Mouse (Mus musculus): ENCODE measurements at regions not wholly inside any gene's neighbourhood (a gene's known extent, or its start where the extent isn't known, plus 50 kb on each side); places are given as distances from the start of the nearest gene placed in this dataset.
A peak's percentile ranks its signal among the peaks of the same experiment; 100 is the strongest.

DNA sequence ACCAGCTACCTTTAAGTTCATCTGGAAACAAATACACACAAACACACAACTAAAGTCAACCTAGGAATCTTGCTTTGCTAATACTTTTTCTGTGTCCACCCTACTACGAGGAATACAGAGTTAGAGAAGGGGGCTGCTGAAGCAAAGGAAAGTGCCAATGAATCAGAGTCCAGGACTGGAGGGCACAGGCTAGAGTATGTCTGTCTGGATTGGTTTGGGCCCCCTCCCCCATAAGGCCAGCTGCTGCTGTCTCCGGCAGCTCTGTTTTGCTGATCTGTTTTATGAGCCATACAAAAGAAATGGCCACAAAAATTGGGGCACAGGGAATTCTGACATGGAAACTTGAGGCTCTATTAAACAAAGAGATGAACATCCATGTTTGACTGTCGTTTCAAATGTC is 74.8 kb upstream of the Slc25a13 start:
- no peaks in the 10 kb centered on the region for H3K27me3 ChIP-seq (ENCODE audit: control insufficient read depth, insufficient read depth, low read length, poor library complexity, severe bottlenecking)
- no peak overlapping the region for H3K9ac ChIP-seq (ENCODE audit: low read depth, poor library complexity, severe bottlenecking)
- no peak overlapping the region for H3K4me3 ChIP-seq (ENCODE audit: low read depth, low read length)
- no peak overlapping the region for H3K27ac ChIP-seq (ENCODE audit: insufficient read depth, low read length)
- no peaks in the 10 kb centered on the region for H3K4me1 ChIP-seq (ENCODE audit: control insufficient read depth, insufficient read depth, low read length)
- no peaks in the 10 kb centered on the region for H3K9me3 ChIP-seq (replicated peaks; ENCODE audit: control insufficient read depth, insufficient read depth, low read length, poor library complexity, severe bottlenecking)
- no peaks in the 10 kb centered on the region for H3K36me3 ChIP-seq (ENCODE audit: control insufficient read depth, insufficient read depth, low read length, poor library complexity, severe bottlenecking)
- TF ChIP-seq EP300 (IDR thresholded peaks at IDR 0.05; ENCODE audit: insufficient read depth, low read depth, low read length) (no peak), POLR2A (IDR thresholded peaks at IDR 0.05; ENCODE audit: insufficient read depth, low read length) (no peak), CTCF (IDR thresholded peaks at IDR 0.05; ENCODE audit: low read depth, low read length) (no peak)

DNA sequence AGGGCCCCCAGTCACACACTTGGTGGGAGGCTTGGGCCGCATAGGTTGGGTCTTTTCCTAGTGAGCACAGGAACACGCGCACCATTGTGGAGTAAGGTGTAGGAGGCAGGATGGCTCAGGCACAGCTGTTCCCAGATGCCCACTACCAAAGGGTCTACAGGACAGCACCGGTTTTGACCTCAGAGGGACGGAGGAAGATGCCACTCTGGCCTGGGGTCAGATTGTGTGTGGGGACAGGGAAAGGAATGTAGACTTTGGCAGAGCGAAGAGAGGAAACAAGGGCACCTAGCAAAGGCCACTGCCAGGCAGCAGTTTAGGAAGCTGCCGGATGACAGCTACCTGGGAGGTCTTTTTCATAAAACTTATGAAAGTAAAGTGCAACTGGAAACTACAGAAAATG is 73.5 kb upstream of the Slc25a13 start:
- Histone ChIP-seq H3K27ac (ENCODE audit: insufficient read depth, low read length) (no peak overlapping the region), H3K4me1 (ENCODE audit: control insufficient read depth, insufficient read depth, low read length) (no peaks in the 10 kb centered on the region), H3K4me3 (ENCODE audit: low read depth, low read length) (no peak overlapping the region), H3K9me3 (replicated peaks; ENCODE audit: control insufficient read depth, insufficient read depth, low read length, poor library complexity, severe bottlenecking) (no peaks in the 10 kb centered on the region), H3K36me3 (ENCODE audit: control insufficient read depth, insufficient read depth, low read length, poor library complexity, severe bottlenecking) (no peaks in the 10 kb centered on the region), H3K9ac (ENCODE audit: low read depth, poor library complexity, severe bottlenecking) (no peak overlapping the region), H3K27me3 (ENCODE audit: control insufficient read depth, insufficient read depth, low read length, poor library complexity, severe bottlenecking) (no peaks in the 10 kb centered on the region)
- TF ChIP-seq CTCF (IDR thresholded peaks at IDR 0.05; ENCODE audit: low read depth, low read length) (no peak), POLR2A (IDR thresholded peaks at IDR 0.05; ENCODE audit: insufficient read depth, low read length) (no peak), EP300 (IDR thresholded peaks at IDR 0.05; ENCODE audit: insufficient read depth, low read depth, low read length) (no peak)

DNA sequence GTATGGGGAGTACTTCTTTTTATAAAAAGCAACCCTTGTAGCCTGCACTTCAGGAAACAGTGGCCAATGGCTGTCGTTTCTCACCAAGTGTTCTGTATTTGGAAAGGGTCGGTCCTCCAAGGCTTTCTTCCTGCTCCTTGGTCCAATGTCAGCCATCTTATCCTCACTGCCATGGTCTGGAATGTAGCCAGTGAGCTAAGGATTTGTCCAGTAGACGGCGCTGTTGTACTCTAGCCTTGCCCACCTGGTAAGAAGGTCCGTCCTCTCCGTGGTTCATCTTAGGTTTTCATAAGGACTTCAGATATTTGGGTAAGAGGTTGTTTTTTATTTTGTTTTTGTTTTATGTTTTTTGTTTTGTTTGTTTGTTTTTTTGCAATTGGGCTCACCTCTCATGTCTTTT is 72.8 kb upstream of the Slc25a13 start:
- no peaks in the 10 kb centered on the region for H3K4me1 ChIP-seq (ENCODE audit: control insufficient read depth, insufficient read depth, low read length)
- no peak overlapping the region for H3K9ac ChIP-seq (ENCODE audit: low read depth, poor library complexity, severe bottlenecking)
- no peaks in the 10 kb centered on the region for H3K36me3 ChIP-seq (ENCODE audit: control insufficient read depth, insufficient read depth, low read length, poor library complexity, severe bottlenecking)
- no peaks in the 10 kb centered on the region for H3K27me3 ChIP-seq (ENCODE audit: control insufficient read depth, insufficient read depth, low read length, poor library complexity, severe bottlenecking)
- no peak overlapping the region for H3K27ac ChIP-seq (ENCODE audit: insufficient read depth, low read length)
- no peak overlapping the region for H3K4me3 ChIP-seq (ENCODE audit: low read depth, low read length)
- TF ChIP-seq CTCF (IDR thresholded peaks at IDR 0.05; ENCODE audit: low read depth, low read length) = peak; percentile 85
- no peak for TF ChIP-seq POLR2A (IDR thresholded peaks at IDR 0.05; ENCODE audit: insufficient read depth, low read length)
- no peak for TF ChIP-seq EP300 (IDR thresholded peaks at IDR 0.05; ENCODE audit: insufficient read depth, low read depth, low read length)
- no peaks in the 10 kb centered on the region for H3K9me3 ChIP-seq (replicated peaks; ENCODE audit: control insufficient read depth, insufficient read depth, low read length, poor library complexity, severe bottlenecking)

DNA sequence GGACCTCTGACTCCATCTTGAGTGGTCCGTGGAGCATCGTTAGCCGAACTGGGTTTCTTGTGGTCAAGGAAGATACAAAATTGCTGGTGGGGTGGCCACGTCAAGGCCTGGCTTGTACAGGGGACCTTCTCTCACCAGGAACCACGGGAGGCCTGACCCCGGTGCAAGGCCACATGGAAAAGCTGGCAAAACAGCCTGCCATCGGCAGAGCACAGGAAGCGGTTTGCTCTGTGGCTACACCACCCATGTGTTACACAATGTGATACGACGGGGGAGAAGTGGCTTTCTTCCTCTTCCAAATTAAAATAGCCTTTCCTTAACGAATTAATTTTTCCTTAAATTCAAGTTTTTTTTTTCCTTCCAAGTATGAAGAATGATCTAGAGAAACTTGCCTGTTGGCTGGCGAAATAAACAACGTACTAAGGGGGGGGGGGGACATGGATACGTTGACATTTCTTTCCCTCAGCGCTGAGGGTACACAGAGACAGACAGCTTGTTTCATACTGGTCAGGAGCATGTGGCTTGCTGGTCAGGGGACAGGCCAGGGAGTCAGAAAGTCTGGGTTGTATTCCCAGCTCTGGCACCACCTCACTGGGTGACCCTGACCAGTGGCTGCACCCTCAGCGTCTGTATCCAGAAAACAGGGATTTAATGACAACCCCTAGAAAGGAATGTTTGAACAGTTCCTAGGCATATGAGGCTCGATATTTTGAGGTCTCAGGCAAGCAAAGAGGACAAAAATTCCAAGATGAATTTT is 64.0 kb upstream of the Slc25a13 start:
- Histone ChIP-seq H3K36me3 (ENCODE audit: control insufficient read depth, insufficient read depth, low read length, poor library complexity, severe bottlenecking) (no peaks in the 10 kb centered on the region), H3K9me3 (replicated peaks; ENCODE audit: control insufficient read depth, insufficient read depth, low read length, poor library complexity, severe bottlenecking) (peaks cover 4% of the 10 kb centered on the region; the same call in 1 of the 2 replicates), H3K4me1 (ENCODE audit: control insufficient read depth, insufficient read depth, low read length) (no peaks in the 10 kb centered on the region), H3K9ac (ENCODE audit: low read depth, poor library complexity, severe bottlenecking) (no peak overlapping the region), H3K27me3 (ENCODE audit: control insufficient read depth, insufficient read depth, low read length, poor library complexity, severe bottlenecking) (no peaks in the 10 kb centered on the region), H3K4me3 (ENCODE audit: low read depth, low read length) (no peak overlapping the region), H3K27ac (ENCODE audit: insufficient read depth, low read length) (no peak overlapping the region)
- no peak for TF ChIP-seq POLR2A (IDR thresholded peaks at IDR 0.05; ENCODE audit: insufficient read depth, low read length)
- no peak for TF ChIP-seq CTCF (IDR thresholded peaks at IDR 0.05; ENCODE audit: low read depth, low read length)
- no peak for TF ChIP-seq EP300 (IDR thresholded peaks at IDR 0.05; ENCODE audit: insufficient read depth, low read depth, low read length)

DNA sequence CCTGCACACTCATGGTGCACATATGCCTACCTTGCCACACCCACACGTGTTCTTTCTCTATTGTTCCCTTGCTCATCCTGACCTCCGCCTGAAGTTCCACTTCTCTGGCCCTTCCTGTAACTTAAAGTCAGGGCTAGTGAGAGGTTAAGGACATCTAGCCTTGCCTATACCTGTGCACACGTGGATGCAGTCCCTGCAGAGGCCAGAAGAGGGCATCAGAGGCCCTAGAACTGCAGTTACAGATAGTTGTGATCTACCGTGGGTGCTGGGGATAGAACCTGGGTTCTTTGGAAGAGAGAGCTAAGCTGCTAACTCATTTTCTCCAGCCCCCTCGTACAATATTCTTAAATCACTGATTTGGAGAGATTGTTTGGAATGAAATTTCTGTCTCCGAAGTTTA is 62.7 kb upstream of the Slc25a13 start:
- Histone ChIP-seq H3K9me3 (replicated peaks; ENCODE audit: control insufficient read depth, insufficient read depth, low read length, poor library complexity, severe bottlenecking) (peaks cover 4% of the 10 kb centered on the region; the same call in 1 of the 2 replicates), H3K36me3 (ENCODE audit: control insufficient read depth, insufficient read depth, low read length, poor library complexity, severe bottlenecking) (no peaks in the 10 kb centered on the region), H3K27me3 (ENCODE audit: control insufficient read depth, insufficient read depth, low read length, poor library complexity, severe bottlenecking) (no peaks in the 10 kb centered on the region), H3K27ac (ENCODE audit: insufficient read depth, low read length) (no peak overlapping the region), H3K4me1 (ENCODE audit: control insufficient read depth, insufficient read depth, low read length) (no peaks in the 10 kb centered on the region), H3K4me3 (ENCODE audit: low read depth, low read length) (no peak overlapping the region), H3K9ac (ENCODE audit: low read depth, poor library complexity, severe bottlenecking) (no peak overlapping the region)
- no peak for TF ChIP-seq POLR2A (IDR thresholded peaks at IDR 0.05; ENCODE audit: insufficient read depth, low read length)
- no peak for TF ChIP-seq EP300 (IDR thresholded peaks at IDR 0.05; ENCODE audit: insufficient read depth, low read depth, low read length)
- peak; percentile 57 for TF ChIP-seq CTCF (IDR thresholded peaks at IDR 0.05; ENCODE audit: low read depth, low read length)

DNA sequence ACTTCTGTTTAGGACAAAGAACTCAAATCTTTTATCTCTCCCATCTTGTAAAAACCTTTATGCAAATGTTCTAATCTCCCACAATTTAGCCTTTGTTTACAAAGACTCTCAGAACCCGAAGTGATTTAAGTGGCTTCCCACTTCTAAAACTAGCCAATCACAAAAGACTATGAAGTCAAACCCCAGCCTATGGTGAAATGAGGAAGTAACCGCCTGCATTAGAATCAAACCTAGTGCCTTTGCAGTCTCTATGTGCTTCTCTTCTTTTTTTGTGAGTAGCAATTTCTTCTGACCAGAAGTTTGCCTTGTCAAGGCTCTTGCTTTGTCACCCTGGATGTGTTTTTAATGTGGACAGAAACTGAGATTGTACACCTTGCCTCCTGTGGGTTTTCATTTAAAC is 53.6 kb upstream of the Slc25a13 start:
- Histone ChIP-seq H3K9me3 (replicated peaks; ENCODE audit: control insufficient read depth, insufficient read depth, low read length, poor library complexity, severe bottlenecking) (no peaks in the 10 kb centered on the region), H3K36me3 (ENCODE audit: control insufficient read depth, insufficient read depth, low read length, poor library complexity, severe bottlenecking) (no peaks in the 10 kb centered on the region), H3K4me3 (ENCODE audit: low read depth, low read length) (no peak overlapping the region), H3K27ac (ENCODE audit: insufficient read depth, low read length) (no peak overlapping the region), H3K4me1 (ENCODE audit: control insufficient read depth, insufficient read depth, low read length) (no peaks in the 10 kb centered on the region), H3K9ac (ENCODE audit: low read depth, poor library complexity, severe bottlenecking) (no peak overlapping the region), H3K27me3 (ENCODE audit: control insufficient read depth, insufficient read depth, low read length, poor library complexity, severe bottlenecking) (no peaks in the 10 kb centered on the region)
- TF ChIP-seq POLR2A (IDR thresholded peaks at IDR 0.05; ENCODE audit: insufficient read depth, low read length) (no peak), EP300 (IDR thresholded peaks at IDR 0.05; ENCODE audit: insufficient read depth, low read depth, low read length) (no peak), CTCF (IDR thresholded peaks at IDR 0.05; ENCODE audit: low read depth, low read length) (no peak)
